Mouse (Mus musculus) right cerebral cortex, postnatal 10 days (tissue): ENCODE results near the gene Oaz3.

Experiments used
- DNase-seq, 2 experiments: peaks; one replicate each; pipeline ENCODE4 v3.0.0; 2021; ENCODE audit warnings: low spot score in 2 of 2

Gene Oaz3

GRCm38 (mm10) chr3:94388047-94388446 lies 55.7 kb downstream of the Oaz3 start:
- no peak for DNase-seq

- no peak for DNase-seq
Observed at GRCm38 (mm10) chr3:94387391-94387790, 56.3 kb downstream of the Oaz3 start.

- no peak for DNase-seq
Observed at GRCm38 (mm10) chr3:94386671-94387070, 57.0 kb downstream of the Oaz3 start.

- DNase-seq = no peak
Observed at GRCm38 (mm10) chr3:94383476-94383875, 60.2 kb downstream of the Oaz3 start.
